Mouse (Mus musculus) embryo, embryonic 11 days (tissue): ENCODE data around the gene Dexi.

ENCODE experiments used
- DNase-seq: peaks from one replicate; pipeline ENCODE4 v3.0.0-alpha.2; 2015

Gene Dexi

DNA sequence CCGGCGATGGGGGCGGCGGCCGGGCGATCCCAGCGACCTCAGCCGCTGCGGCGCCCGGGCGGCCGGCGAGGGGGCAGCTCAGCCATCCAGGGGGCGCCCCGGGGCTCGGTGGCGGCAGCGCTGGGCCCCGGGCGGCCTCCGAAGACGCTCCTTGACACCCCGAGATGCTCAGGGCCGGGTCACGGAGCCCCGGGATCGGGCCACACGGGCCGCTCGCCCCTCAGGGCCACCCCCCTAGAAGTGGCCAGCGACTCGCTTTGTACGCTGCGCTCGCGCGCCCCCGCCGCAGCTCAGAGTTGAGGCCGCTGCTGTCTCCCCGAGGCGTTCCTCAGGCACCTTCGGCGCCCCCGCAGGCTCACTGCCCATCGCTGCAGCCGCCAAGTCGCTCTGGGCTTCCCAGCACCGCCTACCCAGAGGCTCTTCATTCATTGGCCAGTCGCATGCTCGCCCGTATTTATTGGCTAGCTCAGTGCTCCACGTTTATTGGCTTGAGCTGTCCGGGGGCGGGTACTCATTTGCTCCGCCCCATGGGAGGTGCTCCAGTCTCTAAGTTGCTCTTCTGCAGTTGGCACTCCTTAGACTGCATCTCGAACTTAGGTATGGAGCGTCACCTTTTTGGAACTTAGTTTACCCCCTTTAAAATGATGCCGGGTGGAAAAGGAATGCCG, at the start of gene Dexi:
Gene Dexi (minus strand): TSS at position 357 of the 668 bp plus-strand sequence.
- DNase-seq = peak; percentile 98

DNA sequence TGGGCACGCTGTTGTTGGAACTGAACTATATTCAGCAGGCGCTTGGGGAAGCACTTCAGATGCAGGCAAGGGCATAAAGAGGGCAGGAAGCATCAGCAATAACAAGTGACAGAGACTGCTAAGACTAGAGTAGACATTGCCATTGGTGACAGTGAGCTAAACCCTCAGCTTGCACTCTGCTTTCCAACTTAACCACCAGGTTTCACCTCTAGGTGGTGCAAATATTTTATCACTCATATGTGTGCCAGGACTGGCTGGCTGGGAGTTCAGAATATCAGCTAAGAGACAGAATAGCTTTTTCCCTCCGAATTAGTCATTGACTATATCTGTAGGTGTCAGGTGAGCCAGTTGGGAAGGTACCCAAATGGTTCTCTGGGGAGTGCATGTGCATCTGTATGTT, 43.7 kb upstream of the Dexi start:
- peak; percentile 19 for DNase-seq

DNA sequence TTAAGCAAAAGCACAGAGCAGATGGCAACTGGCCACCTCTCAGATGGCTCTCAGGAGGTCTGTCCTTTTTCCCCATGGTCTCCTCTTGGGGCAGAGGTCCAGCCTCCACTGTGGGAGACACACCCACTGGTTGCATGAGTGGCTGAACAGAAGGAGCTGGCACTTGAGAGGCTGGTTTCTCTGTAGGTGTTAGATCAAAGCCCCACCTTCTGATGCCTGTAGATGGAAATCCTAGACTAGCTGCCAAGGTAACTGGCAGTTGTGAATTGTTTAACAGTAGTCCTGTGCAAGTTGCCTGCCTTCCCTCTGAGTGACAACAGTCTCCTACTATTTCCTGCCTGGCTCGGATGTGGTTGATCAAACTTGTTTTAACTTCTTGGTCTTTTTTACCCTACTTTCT, 42.3 kb upstream of the Dexi start:
- no peak for DNase-seq

DNA sequence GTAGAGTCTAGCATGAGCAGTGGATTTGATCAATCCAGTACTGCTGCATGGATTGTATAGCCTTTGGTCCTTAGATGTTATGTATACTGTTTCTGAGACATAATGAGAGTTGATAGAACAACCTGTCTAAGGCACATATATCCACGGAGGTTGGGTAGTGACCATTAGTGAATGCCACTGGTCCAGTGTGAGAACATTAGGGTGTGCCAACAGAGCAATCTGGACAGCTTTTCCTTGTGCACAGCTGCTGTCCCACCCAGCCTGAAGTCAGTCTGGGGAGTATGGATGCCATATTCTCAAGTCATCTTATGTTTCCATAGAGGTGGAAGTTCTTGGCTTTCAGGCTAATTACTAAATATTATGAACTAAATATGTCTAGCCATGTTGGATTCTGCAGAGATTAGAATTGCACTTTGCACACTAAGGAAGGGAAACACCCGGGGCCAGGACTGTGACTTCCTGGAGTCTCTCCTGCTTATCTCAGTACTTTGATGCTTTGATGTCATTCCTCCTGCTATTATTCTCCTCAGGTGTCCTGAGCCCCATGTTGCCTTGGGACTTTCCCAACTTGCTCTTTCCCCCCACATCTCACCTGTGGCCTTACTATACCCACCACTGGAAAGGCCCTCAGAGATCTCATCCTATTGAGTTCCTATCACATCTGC, 38.5 kb upstream of the Dexi start:
- no peak for DNase-seq

DNA sequence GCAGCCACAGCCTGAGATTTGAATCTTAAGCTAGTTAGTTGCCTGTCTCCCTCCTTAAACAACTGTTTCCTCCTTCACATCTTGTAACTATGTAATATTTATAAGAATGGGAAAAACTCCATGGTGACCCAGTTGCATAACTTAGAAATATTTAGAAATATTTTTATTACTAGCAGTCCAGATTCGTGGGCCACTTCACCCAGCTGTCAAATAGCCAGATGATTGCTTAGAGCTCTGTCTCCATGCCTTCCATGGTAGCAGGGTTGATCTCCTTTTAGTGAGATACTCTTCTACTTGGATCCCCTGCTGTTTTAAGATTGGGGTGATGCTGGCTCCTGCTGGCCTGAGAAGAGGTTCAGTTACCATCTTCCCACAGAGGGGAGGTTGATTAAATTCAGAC, 35.5 kb upstream of the Dexi start:
- DNase-seq = no peak

DNA sequence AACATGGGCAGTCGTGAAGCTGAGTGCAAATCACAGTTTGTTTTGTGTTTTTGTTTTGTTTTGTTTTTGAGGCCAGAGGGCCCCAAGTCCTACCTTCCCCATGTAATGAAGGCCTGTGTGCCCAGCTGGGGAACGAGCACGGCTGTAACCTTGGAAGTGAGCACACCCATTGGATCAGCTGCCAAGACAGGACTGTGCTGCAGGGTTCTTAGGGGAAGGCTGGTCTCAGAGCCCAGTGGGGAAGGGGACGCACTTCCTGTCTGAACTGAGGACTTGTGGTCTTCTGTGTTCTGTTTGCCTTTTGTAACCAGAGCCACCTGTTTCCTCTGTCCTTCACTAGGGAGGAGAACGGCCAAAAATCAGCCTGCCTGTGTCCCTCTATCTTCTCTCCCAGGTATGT, 34.7 kb upstream of the Dexi start:
- no peak for DNase-seq

DNA sequence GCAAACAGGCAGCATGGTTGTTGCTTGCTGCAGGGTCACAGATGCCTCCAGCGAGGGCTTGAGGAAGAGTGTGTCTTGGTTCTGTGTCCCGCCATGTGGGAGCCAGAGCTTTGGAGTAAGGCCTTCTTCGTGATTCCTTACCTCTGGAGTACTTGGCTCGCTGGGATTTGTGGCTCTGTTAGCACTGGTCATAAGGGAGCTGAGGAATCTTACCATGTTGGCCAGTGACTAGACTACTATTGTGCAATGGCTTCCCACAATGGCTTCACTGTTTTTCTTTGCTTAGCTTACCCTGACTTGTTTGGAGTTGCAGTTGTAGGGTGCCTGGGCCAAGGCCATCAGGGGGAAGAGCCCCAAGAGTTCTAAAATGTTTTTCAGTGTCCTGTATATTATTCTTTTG, 33.1 kb upstream of the Dexi start:
- no peak for DNase-seq

DNA sequence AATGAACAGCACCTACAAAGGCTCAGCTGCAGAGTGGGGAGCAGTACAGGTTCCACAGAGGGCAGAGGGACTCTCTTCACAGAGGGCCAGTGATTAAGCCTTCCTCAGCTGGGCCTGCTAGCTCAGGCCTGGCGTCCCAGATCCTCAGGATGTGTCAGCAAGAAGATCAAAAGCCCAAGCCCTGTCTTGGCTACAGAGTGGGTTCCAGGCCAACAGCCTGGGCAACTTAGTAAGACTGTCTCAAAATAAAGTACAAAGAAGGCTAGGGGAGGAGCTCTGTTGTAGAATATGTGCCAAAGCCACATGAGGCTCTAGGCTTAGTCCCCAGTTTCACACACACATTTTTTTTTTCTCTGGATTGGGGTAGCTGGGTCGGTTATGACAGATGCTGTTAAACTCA, 32.1 kb upstream of the Dexi start:
- DNase-seq = no peak

DNA sequence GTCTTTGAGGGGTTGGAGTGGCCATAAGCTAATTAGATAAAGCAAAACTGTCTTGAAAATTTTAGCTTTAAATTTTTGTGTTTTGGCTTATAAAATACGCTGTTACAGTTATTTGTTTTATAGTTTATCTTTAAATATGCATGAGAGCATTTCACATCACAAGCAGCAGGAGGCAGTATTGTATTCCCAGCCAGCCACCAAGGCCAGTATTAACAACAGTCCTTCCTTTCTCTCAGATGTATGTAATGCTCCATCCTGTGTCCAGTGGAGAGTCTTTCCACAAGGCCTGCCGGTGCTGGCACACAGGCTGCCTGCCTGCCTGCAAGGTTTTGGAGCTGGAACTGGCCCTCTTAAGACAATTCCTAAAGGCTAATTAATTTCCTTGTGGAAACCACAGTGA, 29.0 kb upstream of the Dexi start:
- DNase-seq = peak; percentile 56

DNA sequence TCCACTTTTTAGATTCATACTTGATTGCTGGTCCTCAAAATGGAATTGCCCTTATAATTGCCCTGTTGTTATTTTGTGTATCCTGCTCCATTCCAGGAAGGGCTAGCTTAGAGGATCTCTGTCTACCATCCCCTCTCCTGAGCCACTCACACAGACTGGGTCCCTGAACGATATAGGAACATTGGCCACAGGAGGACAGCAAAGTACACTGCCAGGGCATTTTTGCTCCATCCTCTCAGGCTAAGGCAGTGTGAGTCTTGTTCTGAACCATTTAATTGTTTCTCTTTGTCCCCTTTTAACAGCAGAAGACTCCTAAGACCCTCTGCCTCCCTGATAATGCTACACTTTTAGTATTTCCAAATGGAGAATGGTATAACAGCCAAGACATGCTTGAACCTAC, 27.9 kb upstream of the Dexi start:
- no peak for DNase-seq

DNA sequence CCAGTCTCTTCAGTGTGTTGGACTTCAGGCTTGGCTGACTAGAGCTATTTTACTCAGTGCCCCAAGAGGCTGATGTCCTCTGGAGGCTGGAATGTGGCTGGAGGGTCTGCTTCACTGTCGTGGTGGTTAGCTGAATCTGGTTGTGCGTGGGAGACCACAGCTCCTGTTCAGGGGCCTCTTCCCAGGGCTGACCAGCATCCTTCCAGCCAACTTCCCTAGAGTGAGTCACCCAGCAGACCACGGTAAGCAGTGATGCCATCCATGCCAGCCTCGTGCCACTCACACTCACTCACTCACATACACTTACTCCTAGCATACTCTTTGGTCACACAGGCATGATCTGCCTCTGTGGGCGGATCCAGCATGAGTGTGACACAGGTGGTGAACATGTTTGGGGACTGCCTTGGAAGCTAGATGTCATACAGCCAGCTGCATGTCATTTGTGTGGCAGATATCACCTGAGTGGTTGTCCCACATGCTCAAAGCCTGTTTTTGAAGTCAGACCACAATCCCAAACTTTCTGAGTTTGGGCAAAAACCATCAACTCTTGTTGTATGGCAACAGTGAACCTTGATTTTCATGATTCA, 27.0 kb upstream of the Dexi start:
- DNase-seq = no peak

DNA sequence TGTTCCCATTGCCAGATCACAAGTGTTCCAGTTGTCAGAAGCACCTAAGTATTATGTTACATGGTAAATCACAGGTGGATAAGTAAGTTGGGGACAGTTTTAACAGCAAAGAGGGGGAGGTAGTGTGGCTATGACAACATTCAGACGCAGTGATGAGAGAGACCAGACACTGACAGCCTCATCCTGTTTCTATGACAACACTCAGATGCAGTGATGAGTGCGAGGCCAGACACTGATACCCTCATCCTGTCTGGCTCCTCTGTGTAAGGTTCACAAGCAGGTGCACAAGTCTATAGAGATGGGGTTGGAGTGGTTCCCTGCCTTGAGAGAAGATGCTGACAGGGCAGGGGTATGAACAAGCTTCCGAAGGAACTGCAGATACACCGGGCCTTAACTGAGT, 24.3 kb upstream of the Dexi start:
- no peak for DNase-seq

DNA sequence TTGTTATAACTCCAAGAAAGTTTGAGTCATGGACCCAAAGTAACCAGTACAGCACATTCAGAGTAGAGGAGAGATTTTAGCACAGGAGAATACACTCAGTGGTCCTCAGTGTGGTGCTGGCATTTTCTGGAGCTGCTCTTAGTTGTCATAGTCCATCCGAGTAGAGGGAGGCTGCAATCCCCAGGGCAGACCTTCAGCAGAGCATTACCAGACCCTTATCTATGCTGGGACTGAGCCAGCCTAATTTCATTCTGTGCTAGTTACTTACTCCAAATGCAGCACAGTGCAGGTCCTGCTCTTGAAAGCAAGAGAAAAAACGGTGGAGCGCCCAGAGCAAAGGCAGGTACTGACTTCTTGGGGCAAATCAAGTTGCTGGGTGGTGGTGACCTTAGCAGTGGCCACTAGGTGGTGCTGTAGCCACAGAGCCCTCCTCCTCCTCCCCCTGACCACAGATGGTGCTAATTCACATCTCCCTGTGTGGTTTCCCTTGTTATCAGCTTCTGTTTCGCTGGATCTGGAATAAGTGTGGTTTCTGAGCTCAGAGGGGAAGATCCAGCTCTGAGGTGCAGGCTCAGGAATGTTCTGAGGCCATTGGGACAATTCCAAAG, 22.5 kb upstream of the Dexi start:
- DNase-seq = peak; percentile 82

DNA sequence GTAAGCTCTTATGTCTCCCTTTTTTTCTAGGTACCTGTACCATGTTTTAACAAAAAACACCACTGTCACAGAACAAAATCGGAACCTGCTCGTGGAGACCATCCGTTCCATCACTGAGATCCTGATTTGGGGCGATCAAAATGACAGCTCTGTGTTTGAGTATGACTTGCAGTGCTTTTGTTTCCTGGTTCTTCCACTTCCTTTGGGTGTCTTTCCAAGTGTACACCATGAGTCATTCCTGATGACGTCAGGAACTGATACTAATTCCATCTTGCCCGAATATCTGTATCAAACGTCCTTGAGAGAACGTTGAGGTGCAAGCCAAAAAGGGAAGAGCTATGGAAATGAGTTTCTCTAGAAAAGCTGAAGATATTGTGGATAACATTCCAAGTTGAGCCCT, 17.1 kb upstream of the Dexi start:
- no peak for DNase-seq

DNA sequence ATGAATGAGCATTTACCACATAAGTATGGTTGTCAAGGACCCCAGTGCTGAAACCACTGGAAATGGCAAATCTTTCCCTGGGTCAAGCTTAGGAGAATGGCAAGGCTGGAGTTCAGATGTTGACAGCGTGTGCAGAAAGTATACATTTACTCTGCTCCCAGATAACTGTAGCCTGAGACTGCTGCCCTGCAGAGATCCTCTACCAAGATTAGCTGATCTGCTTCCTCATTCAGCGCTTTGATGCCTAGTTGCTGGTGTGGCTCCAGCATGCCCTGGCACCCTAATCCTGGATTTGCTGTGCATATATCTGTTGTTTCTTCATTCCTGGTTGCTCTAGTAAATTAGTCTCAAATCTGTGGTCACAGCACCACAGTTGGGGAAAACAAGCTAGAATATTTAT, 11.0 kb upstream of the Dexi start:
- DNase-seq = no peak

DNA sequence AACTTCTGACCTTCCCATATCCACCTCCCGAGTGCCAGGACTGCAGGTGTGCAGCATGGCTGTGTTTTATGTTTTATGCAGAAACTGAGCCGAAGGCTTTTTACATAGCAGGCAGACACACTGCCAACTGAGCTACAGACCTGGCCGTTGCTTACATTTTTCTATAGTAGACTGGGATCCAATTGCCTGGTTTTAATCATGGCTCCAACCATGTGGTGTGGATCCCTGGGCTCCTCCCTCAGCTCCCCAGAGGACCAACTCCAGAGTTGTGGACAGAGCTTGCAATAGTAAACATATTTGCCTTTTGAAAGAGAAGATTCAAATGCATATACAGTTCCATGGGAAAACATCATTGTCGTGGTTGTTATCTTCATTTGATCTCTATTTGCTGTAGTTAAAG, 8.7 kb upstream of the Dexi start:
- no peak for DNase-seq

DNA sequence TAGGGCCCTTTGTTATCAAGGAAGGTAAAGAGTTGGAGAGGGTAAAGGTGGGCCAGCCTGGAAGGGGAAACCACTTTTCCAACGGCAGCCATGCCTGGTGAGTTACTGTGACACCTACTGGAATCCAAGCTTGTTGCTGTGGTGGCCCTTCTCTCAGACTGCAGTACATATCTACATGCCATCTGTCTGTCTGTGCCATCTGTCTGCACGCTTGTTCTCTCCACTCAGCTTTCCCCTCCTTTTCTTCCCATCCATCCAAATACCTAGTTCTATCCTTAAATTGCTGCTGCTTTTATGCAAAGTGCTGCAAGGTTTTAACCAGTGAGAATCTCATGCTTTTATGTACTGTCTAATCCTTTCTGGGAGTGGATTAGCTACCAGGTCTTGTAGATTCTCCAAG, 6.7 kb upstream of the Dexi start:
- no peak for DNase-seq

DNA sequence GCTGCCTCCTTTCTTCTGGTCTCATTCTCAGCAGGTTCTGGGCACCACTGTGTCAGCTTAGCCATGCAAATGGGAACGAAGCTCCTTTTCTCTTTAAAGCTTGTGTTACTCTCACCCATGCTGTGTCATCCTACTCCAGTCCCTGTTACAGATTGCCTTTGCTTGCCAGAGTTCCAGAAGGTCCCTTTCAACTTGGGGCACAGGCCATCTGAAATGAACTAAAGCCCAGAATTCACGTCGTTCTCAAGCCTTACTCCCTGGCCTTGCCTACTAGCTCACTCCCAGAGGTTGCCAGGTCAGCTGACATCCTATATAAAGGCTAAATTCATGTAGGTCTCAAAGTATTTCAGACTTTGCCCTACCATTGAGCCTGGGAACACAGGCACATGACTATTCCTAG, 6.1 kb upstream of the Dexi start:
- no peak for DNase-seq

DNA sequence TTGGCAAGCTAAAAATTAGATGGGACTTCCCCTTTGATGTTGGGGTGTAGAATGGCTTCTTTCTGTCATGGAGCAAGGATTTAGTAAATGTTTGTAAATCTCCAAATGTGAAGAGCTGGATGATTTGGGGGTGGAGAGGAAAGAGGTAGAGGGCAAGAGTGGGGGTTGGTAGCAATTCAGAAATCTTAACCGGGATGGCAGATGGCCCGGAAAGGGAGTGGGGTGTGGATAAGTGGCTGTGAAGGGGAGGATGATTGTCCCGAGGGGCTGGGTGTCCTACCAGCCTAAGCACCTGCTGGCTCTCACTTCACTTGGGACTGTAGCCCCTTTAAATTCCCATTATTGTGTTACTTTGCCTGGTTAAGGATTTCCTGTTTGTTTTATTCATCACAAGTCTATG, 4.0 kb upstream of the Dexi start:
- DNase-seq = no peak

DNA sequence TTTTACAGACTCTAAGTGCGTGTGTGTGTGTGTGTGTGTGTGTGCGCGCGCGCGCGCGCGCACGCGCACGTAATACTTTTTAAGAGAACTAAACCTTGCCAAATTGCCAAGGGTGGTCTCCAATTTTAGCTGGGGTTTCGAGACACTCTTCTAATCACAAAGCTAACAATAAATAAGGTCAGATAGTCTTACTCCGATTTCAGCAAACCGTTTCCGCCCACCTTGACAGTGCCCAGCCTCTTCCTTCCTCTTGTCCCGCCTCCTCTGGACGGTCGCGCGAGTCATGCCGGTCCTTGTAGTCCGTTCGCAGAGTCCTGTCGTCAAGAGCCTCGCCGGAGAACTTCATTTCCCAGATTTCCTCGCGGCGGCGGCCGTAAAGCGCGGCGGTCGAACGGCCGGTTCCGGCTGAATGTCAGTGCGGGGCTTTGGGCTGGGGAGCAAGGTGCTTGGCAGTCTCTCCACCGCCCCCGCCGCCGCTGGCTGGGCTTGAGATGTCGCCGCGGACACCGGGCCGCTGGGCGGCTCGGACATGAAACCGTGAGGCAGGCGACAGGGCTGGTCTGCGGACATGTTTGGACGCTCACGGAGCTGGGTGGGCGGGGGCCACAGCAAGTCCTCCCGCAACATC, 2.3 kb upstream of the Dexi start, which contains the start of gene Clec16a:
Gene Clec16a (plus strand): TSS at position 345 of the 628 bp plus-strand sequence.
- peak; percentile 96 for DNase-seq

DNA sequence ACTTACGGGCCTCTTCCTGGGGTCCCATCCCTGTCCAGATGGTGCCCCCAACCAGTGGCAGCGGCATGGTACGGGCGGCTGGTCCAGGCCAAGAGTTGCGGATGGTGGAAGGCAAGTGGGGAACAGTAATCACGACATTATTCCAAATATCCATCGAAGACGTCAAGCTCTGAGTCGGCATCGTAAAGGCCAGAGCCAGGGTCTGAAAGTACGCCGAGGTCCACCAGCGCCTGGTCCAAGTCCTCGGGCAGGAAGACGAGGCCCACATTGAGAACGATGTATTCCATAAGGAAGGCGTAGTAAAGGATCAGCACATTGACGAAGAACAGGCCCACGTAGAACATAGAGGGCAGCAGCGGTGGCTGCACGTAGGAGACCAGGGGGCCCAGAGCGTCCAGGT, 588 bp downstream of the Dexi start:
- DNase-seq = peak; percentile 51

DNA sequence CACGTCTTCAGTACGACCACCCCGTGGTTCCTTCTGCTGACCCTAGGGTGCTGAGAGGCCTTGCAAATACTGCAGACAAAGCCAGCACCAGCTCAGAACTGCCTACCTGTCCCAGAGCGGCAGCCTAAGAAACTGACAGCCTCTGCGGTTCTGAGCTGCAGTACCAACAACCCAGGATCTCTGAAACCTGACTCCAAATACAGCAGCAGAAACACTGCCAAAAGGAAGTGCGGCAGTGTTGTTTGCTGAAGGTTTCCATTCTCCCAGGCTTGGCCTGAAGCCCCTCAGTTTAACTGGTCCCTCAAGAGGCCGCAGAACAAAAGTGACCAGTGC, 1.3 kb downstream of the Dexi start:
- no peak for DNase-seq

DNA sequence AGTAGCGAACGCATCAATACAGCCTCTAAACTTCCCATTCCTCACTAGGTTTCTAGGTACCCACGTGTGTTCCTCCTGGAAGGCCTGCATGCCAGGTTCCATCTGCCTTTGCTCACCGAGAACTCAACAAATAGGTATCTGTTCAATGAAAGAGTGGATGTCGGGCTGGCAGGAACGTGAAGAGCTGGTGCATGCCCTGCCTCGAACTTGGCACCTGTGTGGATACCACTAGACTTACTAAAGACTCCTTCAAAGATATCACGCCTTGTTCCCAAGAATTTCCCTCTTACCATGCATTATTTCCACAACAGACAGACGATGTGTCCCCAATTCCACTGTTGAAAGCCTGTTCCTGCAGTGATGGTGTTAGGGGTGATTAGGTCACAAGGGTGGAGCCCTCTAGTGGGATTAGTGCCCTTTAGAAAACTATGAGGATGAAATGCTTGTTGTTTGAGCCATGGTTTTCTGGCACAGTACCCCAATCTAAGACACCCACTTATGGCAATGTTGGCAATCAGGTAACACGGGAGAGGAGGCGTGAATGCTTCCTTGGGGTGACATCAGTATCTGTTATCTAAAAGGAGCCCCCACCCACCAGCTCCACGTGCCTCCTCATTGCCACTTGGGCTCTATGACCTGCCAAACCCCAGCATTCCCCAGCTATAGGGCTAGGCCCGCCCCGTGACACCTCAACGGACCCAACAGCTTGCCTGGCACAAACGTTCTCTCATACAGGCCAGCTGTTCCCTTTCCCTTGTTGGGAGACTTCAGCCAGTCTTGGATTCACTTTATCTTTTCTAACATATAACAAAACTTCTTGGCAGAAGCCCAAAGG, 1.9 kb downstream of the Dexi start:
- no peak for DNase-seq
